Mouse (Mus musculus) hindbrain, embryonic 10.5 days (tissue): ENCODE measurements around the gene Gpr179. TPM values are rescaled to one million over a fixed set of nuclear protein-coding genes. Genes with fewer than 3 reads are reported as not detected.

Experiments
- DNase-seq: peaks from one replicate; pipeline ENCODE4 v3.0.0-alpha.2; 2017; ENCODE audit warnings: low spot score
- H3K27ac ChIP-seq: fragments of 300-500 bp; sonication (generic); 2 replicates; pipeline ENCODE4 v1.5.1; 2016; ENCODE audit warnings: mild to moderate bottlenecking, moderate library complexity
- H3K27me3 ChIP-seq: fragments of 300-500 bp; sonication (generic); 2 replicates; pipeline ENCODE4 v1.6.1; 2016; ENCODE audit warnings: mild to moderate bottlenecking; ENCODE audit not compliant: poor library complexity, insufficient read depth, severe bottlenecking
- H3K36me3 ChIP-seq: fragments of 300-500 bp; sonication (generic); 2 replicates; pipeline ENCODE4 v1.6.1; 2016; ENCODE audit warnings: mild to moderate bottlenecking, moderate library complexity
- H3K4me1 ChIP-seq: fragments of 300-500 bp; sonication (generic); replicated peaks from 2 replicates; pipeline ENCODE4 v1.6.1; 2016; ENCODE audit warnings: mild to moderate bottlenecking
- H3K4me3 ChIP-seq: fragments of 300-500 bp; sonication (generic); 2 replicates; pipeline ENCODE4 v1.5.1; 2016; ENCODE audit warnings: mild to moderate bottlenecking, moderate library complexity
- H3K9me3 ChIP-seq: fragments of 300-500 bp; sonication (generic); 2 replicates; pipeline ENCODE4 v1.6.1; 2016; ENCODE audit warnings: mild to moderate bottlenecking, moderate library complexity
- WGBS: fragments of 180-500 bp; shearing (Covaris S2); methylation state at CpG from one replicate; pipeline ENCODE4 v1.1.7; 2016; 5-methylcytosine and 5-hydroxymethylcytosine counted together
- polyA plus RNA-seq: library from polyadenylated mRNA; unstranded; fragments of >200 nt; fragmentation: Nextera tagmentation; extraction: Ambion mirVana; gene quantifications from 2 replicates; pipeline ENCODE4 v1.2.1, GENCODE M21; 2016

Gpr179 gene
- polyA plus RNA-seq, 1 experiment from 2014 or later = 0.07 TPM

DNA sequence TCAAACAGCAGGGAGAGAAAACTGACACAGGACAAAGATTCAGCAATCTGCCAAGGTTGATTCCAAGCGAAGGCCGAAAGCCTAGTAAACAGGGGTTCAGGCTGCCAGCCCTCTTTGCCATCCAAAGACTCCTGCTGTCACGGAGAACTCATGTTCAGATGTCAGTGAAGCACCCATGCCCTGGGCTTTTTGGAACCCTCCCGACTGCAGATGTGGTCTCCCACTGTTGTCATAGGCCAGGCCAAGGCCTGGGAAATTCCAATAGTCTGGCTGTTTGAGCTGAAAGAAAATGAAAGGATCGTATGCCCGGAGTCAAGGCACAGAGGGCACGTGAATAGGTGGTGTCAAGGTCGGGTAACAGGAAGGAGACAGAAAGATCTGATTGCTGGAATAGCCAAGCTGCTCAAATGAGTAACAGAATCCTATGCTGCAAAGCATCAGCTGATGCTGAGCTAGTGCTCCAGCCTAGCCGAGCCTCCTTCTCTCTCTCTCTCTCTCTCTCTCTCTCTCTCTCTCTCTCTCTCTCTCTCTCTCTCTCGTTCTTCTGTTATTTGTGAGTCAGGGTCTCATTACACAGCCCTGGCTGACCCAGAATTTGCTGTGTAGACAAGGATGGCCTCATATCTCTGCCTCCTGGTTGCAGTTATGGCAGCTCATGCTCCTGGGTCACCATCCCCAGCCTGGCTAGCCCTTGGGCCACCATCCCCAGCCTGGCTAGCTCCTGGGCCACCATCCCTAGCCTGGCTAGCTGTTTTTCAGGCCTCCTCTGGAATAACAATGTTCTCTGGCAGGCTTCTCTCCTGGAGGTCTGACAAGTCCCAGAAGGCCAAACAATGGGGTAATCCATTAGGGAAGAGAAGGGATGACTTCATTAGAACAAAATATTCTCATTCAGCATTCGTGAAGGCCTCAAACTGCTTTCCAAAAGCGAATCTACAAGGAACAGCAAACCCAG, 62.3 kb downstream of the Gpr179 start:
- WGBS = 45% methylated on average over 12 of the region's 12 CpGs
- Histone ChIP-seq H3K4me3 (no peak overlapping the region; the same call in 1 of the 2 replicates), H3K27ac (peak overlapping the region; percentile 74), H3K36me3 (no peaks in the 10 kb centered on the region), H3K27me3 (no peaks in the 10 kb centered on the region), H3K4me1 (peaks cover 13% of the 10 kb centered on the region), H3K9me3 (no peaks in the 10 kb centered on the region)
- DNase-seq = peak; percentile 7

DNA sequence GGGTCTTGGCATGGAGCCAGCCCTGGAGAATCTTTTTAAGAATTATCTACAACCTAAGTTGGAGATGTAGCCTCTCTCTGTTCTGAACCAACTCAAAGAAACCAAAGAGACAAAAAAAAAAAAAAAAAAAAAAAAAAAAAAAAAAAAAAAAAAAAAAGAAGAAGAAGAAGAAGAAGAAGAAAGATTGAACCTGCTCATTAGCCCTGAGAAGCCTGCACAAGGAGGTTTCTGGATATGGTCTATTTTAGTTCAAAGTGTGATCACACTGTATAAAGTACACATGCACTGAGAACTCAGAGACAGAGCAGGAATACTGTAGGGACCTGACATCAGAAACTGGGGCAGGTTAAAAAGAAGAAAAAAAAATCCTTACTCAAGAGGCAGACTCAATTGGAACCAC, 64.2 kb downstream of the Gpr179 start:
- no peak for DNase-seq
- H3K27ac ChIP-seq = no peak overlapping the region
- no peaks in the 10 kb centered on the region for H3K27me3 ChIP-seq
- no peaks in the 10 kb centered on the region for H3K9me3 ChIP-seq
- peaks cover 13% of the 10 kb centered on the region for H3K4me1 ChIP-seq
- no peaks in the 10 kb centered on the region for H3K36me3 ChIP-seq
- no peak overlapping the region for H3K4me3 ChIP-seq

DNA sequence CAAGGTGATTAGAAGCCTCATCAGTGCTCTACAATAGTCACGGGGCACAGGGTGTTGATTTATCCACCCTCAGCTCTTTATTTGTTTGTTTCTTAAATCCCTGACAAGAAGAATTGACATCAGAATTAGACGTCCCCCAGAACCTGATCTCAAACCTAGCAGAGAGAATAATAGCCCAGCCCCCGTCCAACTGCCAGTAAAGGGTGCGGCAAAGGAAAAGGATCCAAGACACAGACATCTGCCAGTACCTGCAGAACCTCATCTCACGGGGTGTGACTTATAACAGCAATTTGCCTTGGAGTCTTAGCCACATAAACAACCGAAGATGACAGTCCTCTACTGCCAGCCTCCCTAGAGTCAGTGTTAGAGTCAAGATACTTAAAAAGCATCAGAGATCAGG, 64.9 kb downstream of the Gpr179 start:
- WGBS = 57% methylated on average over 6 of the region's 6 CpGs

DNA sequence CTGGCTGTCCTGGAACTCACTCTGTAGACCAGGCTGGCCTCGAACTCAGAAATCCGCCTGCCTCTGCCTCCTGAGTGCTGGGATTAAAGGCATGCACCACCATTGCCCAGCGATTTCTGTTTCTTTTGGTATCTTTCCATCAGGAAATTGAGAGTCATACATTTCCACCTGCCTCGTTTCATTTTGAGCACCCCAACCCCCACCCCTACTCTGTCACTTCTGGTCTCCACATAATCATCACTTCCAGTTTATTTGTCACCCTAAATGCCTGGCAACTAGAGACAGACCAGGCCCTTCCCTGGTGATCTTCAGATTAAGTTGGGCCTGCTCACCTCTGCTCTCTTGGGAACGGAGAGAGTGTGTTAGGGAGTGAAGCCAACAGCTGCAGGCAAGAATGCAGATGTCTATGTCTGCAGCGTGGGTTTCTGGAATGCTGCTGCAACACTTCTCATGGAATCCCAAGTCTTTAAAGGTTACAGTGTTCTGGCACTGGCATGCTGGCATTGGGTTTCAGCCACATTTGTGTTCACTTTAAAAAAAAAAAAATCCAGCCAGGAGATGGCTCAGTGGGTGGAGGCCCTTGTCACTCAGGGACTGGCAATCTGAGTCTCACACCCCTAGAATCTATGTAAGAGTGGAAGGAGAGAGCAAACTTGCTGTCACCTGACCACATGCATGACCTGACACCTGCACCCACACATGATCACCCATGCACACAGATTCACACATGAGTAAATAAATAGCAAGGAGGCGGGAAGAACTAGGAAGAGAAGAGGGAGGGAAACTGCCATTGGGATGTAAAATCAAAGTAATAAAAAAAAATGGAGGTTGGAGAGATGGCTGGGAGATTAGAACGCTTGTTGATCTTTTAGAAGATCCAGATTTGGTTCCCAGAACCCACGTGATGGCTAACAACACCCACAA, 65.8 kb downstream of the Gpr179 start:
- Histone ChIP-seq H3K27ac (no peak overlapping the region), H3K9me3 (no peaks in the 10 kb centered on the region), H3K4me3 (no peak overlapping the region), H3K27me3 (no peaks in the 10 kb centered on the region), H3K36me3 (no peaks in the 10 kb centered on the region), H3K4me1 (peaks cover 13% of the 10 kb centered on the region)
- DNase-seq = no peak
- 79% methylated on average over 9 of the region's 9 CpGs for WGBS

More for the DNA sequence above, 64.9 kb downstream of the Gpr179 start:
- Histone ChIP-seq H3K4me3 (no peak overlapping the region), H3K4me1 (peaks cover 13% of the 10 kb centered on the region), H3K27me3 (no peaks in the 10 kb centered on the region), H3K27ac (no peak overlapping the region), H3K9me3 (no peaks in the 10 kb centered on the region), H3K36me3 (no peaks in the 10 kb centered on the region)
- no peak for DNase-seq

DNA sequence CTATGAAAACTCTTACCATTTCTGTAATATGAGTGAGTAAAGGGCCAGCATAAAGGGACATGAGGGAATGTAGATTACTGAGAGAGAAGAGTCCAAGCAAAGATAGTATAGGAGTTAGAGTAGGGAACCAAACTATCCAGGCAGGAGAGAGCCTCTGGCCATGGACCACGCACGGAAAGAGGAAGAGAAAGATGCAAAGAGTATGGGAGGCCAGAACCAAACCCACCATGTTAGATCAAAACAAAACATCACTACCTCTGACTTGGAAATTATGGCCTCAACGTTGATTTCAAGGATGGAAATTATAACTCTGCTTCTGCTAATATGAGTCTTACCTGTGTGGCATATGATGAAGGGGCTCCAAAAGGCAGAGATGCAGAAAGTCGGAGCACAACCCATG, 67.0 kb downstream of the Gpr179 start:
- WGBS = 76% methylated on average over 4 of the region's 4 CpGs
- Histone ChIP-seq H3K4me3 (no peak overlapping the region), H3K27me3 (no peaks in the 10 kb centered on the region), H3K27ac (no peak overlapping the region), H3K9me3 (no peaks in the 10 kb centered on the region), H3K4me1 (peaks cover 8% of the 10 kb centered on the region), H3K36me3 (no peaks in the 10 kb centered on the region)
- DNase-seq = no peak

DNA sequence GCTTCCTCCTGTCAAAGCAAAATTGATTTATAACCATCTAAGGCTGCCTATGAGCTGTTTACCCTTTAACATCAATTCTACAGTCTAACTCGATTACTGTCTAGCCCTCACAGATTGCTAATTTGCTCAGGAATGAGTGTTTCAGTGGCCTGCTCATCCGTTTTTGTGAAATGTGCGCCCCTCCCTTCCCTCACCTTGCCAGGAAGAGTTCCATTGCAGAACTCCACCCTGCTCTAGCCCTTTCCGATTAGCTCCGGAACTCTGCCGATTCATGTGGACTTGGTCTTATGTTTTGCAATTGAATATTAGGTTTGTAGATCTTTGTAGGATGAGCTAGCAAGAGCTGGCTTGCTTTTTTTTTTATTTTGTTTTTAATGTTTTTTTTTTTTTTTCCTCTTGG, 69.7 kb downstream of the Gpr179 start:
- H3K4me3 ChIP-seq = no peak overlapping the region
- no peaks in the 10 kb centered on the region for H3K27me3 ChIP-seq
- H3K9me3 ChIP-seq = no peaks in the 10 kb centered on the region
- H3K4me1 ChIP-seq = peaks cover 23% of the 10 kb centered on the region
- no peak for DNase-seq
- 90% methylated on average over 6 of the region's 6 CpGs for WGBS
- H3K36me3 ChIP-seq = no peaks in the 10 kb centered on the region
- H3K27ac ChIP-seq = no peak overlapping the region

Other genes with a start within 250 kb of the Gpr179 start
- 0.29 TPM in 2 replicates for gene Tbx21, start 236.7 kb downstream of the Gpr179 start, polyA plus RNA-seq
- gene Tbkbp1, start 200.6 kb downstream of the Gpr179 start, polyA plus RNA-seq = 3.6 and 6.4 TPM in 2 replicates
- 62.5 and 88.4 TPM in 2 replicates for gene Kpnb1, start 164.2 kb downstream of the Gpr179 start, polyA plus RNA-seq
- 98.7 and 103 TPM in 2 replicates for gene Npepps, start 71.4 kb downstream of the Gpr179 start, polyA plus RNA-seq
- gene Mrpl45, start 36.4 kb downstream of the Gpr179 start, polyA plus RNA-seq = 50.8 and 63.5 TPM in 2 replicates
- 3.9 and 4.6 TPM in 2 replicates for gene Socs7, start 10.5 kb upstream of the Gpr179 start, polyA plus RNA-seq
- 2.7 and 4.0 TPM in 2 replicates for gene Arhgap23, start 63.5 kb upstream of the Gpr179 start, polyA plus RNA-seq
- gene 4933428G20Rik, start 148.3 kb upstream of the Gpr179 start, polyA plus RNA-seq = 0.59 and 0.66 TPM in 2 replicates
- 0.76 and 1.8 TPM in 2 replicates for gene Srcin1, start 224.1 kb upstream of the Gpr179 start, polyA plus RNA-seq